Mouse (Mus musculus): ENCODE results near the gene Pou5f2. TPM values are rescaled to one million over a fixed set of nuclear protein-coding genes. Genes with fewer than 3 reads are reported as not detected.

Gene Pou5f2
- polyA plus RNA-seq, 1 experiment from 2014 or later: 1.5 TPM

GRCm38 (mm10) chr13:78005344-78005743 lies 19.4 kb upstream of the Pou5f2 start:
- DNase-seq (no peak), ATAC-seq (ENCODE audit: insufficient read depth) (no peak)
- no peaks in the 10 kb centered on the region for H3K36me3 ChIP-seq (ENCODE audit: insufficient read depth)
- no peak overlapping the region for H3K27ac ChIP-seq (ENCODE audit: low read depth)
- no peaks in the 10 kb centered on the region for H3K27me3 ChIP-seq (ENCODE audit: insufficient read depth, low read length)
- H3K4me3 ChIP-seq (ENCODE audit: low read depth, low read length): no peak overlapping the region
- TF ChIP-seq CTCF (IDR thresholded peaks at IDR 0.05; ENCODE audit: low read depth): no peak
- WGBS: 47% methylated on average over 3 of the region's 3 CpGs
- no peaks in the 10 kb centered on the region for H3K4me1 ChIP-seq (ENCODE audit: insufficient read depth)
- no peak overlapping the region for H3K4me2 ChIP-seq
- no peaks in the 10 kb centered on the region for H3K9me3 ChIP-seq (ENCODE audit: low read depth, low read length)
- no peak overlapping the region for H3K9ac ChIP-seq

GRCm38 (mm10) chr13:78010176-78010575 lies 14.5 kb upstream of the Pou5f2 start:
- Histone ChIP-seq H3K27ac (ENCODE audit: low read depth) (no peak overlapping the region), H3K9me3 (ENCODE audit: low read depth, low read length) (no peaks in the 10 kb centered on the region), H3K4me3 (ENCODE audit: low read depth, low read length) (no peak overlapping the region), H3K36me3 (ENCODE audit: insufficient read depth) (no peaks in the 10 kb centered on the region), H3K4me1 (ENCODE audit: insufficient read depth) (no peaks in the 10 kb centered on the region), H3K4me2 (no peak overlapping the region), H3K27me3 (ENCODE audit: insufficient read depth, low read length) (no peaks in the 10 kb centered on the region), H3K9ac (no peak overlapping the region)
- DNase-seq (no peak), ATAC-seq (ENCODE audit: insufficient read depth) (no peak)
- no peak for TF ChIP-seq CTCF (IDR thresholded peaks at IDR 0.05; ENCODE audit: low read depth)
- 74% methylated on average over 1 of the region's 1 CpGs for WGBS

- DNase-seq (no peak), ATAC-seq (ENCODE audit: insufficient read depth) (no peak)
- Histone ChIP-seq H3K9me3 (ENCODE audit: low read depth, low read length) (no peaks in the 10 kb centered on the region), H3K27ac (ENCODE audit: low read depth) (no peak overlapping the region), H3K4me2 (no peak overlapping the region), H3K36me3 (ENCODE audit: insufficient read depth) (no peaks in the 10 kb centered on the region), H3K27me3 (ENCODE audit: insufficient read depth, low read length) (no peaks in the 10 kb centered on the region), H3K4me1 (ENCODE audit: insufficient read depth) (no peaks in the 10 kb centered on the region), H3K4me3 (ENCODE audit: low read depth, low read length) (no peak overlapping the region), H3K9ac (no peak overlapping the region)
- no peak for TF ChIP-seq CTCF (IDR thresholded peaks at IDR 0.05; ENCODE audit: low read depth)
- 36% methylated on average over 1 of the region's 1 CpGs for WGBS
Observed at GRCm38 (mm10) chr13:78032821-78033220, 8.1 kb downstream of the Pou5f2 start.

GRCm38 (mm10) chr13:78037203-78037602 lies 12.5 kb downstream of the Pou5f2 start:
- H3K36me3 ChIP-seq (ENCODE audit: insufficient read depth): no peaks in the 10 kb centered on the region
- no peaks in the 10 kb centered on the region for H3K9me3 ChIP-seq (ENCODE audit: low read depth, low read length)
- no peak overlapping the region for H3K4me2 ChIP-seq
- TF ChIP-seq CTCF (IDR thresholded peaks at IDR 0.05; ENCODE audit: low read depth): no peak
- no peak overlapping the region for H3K27ac ChIP-seq (ENCODE audit: low read depth)
- no peaks in the 10 kb centered on the region for H3K27me3 ChIP-seq (ENCODE audit: insufficient read depth, low read length)
- H3K9ac ChIP-seq: no peak overlapping the region
- DNase-seq (no peak), ATAC-seq (ENCODE audit: insufficient read depth) (no peak)
- 41% methylated on average over 1 of the region's 1 CpGs for whole genome bisulfite sequencing
- H3K4me3 ChIP-seq (ENCODE audit: low read depth, low read length): no peak overlapping the region
- H3K4me1 ChIP-seq (ENCODE audit: insufficient read depth): no peaks in the 10 kb centered on the region

GRCm38 (mm10) chr13:78043203-78043602 lies 18.5 kb downstream of the Pou5f2 start:
- H3K4me1 ChIP-seq (ENCODE audit: insufficient read depth): no peaks in the 10 kb centered on the region
- H3K4me2 ChIP-seq: no peak overlapping the region
- no peak overlapping the region for H3K27ac ChIP-seq (ENCODE audit: low read depth)
- no peak overlapping the region for H3K9ac ChIP-seq
- no peaks in the 10 kb centered on the region for H3K27me3 ChIP-seq (ENCODE audit: insufficient read depth, low read length)
- ATAC-seq (ENCODE audit: insufficient read depth) (no peak), DNase-seq (no peak)
- TF ChIP-seq CTCF (IDR thresholded peaks at IDR 0.05; ENCODE audit: low read depth): no peak
- WGBS: 70% methylated on average over 6 of the region's 6 CpGs
- no peaks in the 10 kb centered on the region for H3K36me3 ChIP-seq (ENCODE audit: insufficient read depth)
- H3K9me3 ChIP-seq (ENCODE audit: low read depth, low read length): no peaks in the 10 kb centered on the region
- no peak overlapping the region for H3K4me3 ChIP-seq (ENCODE audit: low read depth, low read length)

GRCm38 (mm10) chr13:78045116-78045515 lies 20.4 kb downstream of the Pou5f2 start:
- Histone ChIP-seq H3K27me3 (ENCODE audit: insufficient read depth, low read length) (no peaks in the 10 kb centered on the region), H3K36me3 (ENCODE audit: insufficient read depth) (no peaks in the 10 kb centered on the region), H3K4me3 (ENCODE audit: low read depth, low read length) (no peak overlapping the region), H3K9ac (no peak overlapping the region), H3K4me1 (ENCODE audit: insufficient read depth) (no peaks in the 10 kb centered on the region), H3K9me3 (ENCODE audit: low read depth, low read length) (no peaks in the 10 kb centered on the region), H3K27ac (ENCODE audit: low read depth) (no peak overlapping the region), H3K4me2 (no peak overlapping the region)
- no peak for TF ChIP-seq CTCF (IDR thresholded peaks at IDR 0.05; ENCODE audit: low read depth)
- DNase-seq (no peak), ATAC-seq (ENCODE audit: insufficient read depth) (no peak)
- WGBS: 22% methylated on average over 5 of the region's 5 CpGs

Other genes starting within 250 kb of the Pou5f2 start
- 6.8 and 9.5 TPM in 2 replicates for gene Nr2f1, start 174.9 kb downstream of the Pou5f2 start, polyA plus RNA-seq (2014; fragmentation: Nextera tagmentation; extraction: Ambion mirVana)

Data from lung, embryonic 14.5 days (tissue).